Mouse (Mus musculus) thymus, postnatal 4 days (tissue): ENCODE data around the gene Fbxl21.

Experiments used
- DNase-seq: peaks from one replicate; pipeline ENCODE4 v3.0.0; 2021

Fbxl21 gene

GRCm38 (mm10) chr13:56522081-56522820, at the start of gene Fbxl21:
Gene Fbxl21, plus strand, starts transcription at chr13:56522472.
- DNase-seq, result peak; percentile 98

- DNase-seq, result no peak
These were observed 49.6 kb upstream of the Fbxl21 start for GRCm38 (mm10) chr13:56472661-56473060.

GRCm38 (mm10) chr13:56475363-56475762, 46.9 kb upstream of the Fbxl21 start:
- peak; percentile 57 for DNase-seq

- DNase-seq, result peak; percentile 62
These were observed 45.5 kb upstream of the Fbxl21 start for GRCm38 (mm10) chr13:56476790-56477189.

GRCm38 (mm10) chr13:56477271-56477670, 45.0 kb upstream of the Fbxl21 start:
- no peak for DNase-seq

- DNase-seq, result no peak
These were observed 44.2 kb upstream of the Fbxl21 start for GRCm38 (mm10) chr13:56478027-56478426.

GRCm38 (mm10) chr13:56482146-56482545, 40.1 kb upstream of the Fbxl21 start, which contains the start of gene Il9:
Gene Il9, minus strand, starts transcription at chr13:56482246.
- DNase-seq, result no peak

GRCm38 (mm10) chr13:56488012-56488411, 34.3 kb upstream of the Fbxl21 start:
- DNase-seq, result no peak

- no peak for DNase-seq
These were observed 27.8 kb upstream of the Fbxl21 start for GRCm38 (mm10) chr13:56494440-56494839.

GRCm38 (mm10) chr13:56500132-56500531, 22.1 kb upstream of the Fbxl21 start:
- no peak for DNase-seq

- DNase-seq, result no peak
These were observed 21.6 kb upstream of the Fbxl21 start for GRCm38 (mm10) chr13:56500636-56501035.

- DNase-seq, result no peak
These were observed 20.3 kb upstream of the Fbxl21 start for GRCm38 (mm10) chr13:56501866-56502420.

GRCm38 (mm10) chr13:56506871-56507496, 15.3 kb upstream of the Fbxl21 start:
- peak; percentile 39 for DNase-seq

GRCm38 (mm10) chr13:56509796-56510195, 12.5 kb upstream of the Fbxl21 start:
- DNase-seq, result no peak

GRCm38 (mm10) chr13:56513595-56513994, 8.7 kb upstream of the Fbxl21 start:
- DNase-seq, result no peak

- DNase-seq, result no peak
These were observed 6.0 kb upstream of the Fbxl21 start for GRCm38 (mm10) chr13:56516311-56516710.

- DNase-seq, result no peak
These were observed 5.5 kb upstream of the Fbxl21 start for GRCm38 (mm10) chr13:56516816-56517215.

- DNase-seq, result no peak
These were observed 522 bp downstream of the Fbxl21 start for GRCm38 (mm10) chr13:56522821-56523167.

GRCm38 (mm10) chr13:56526871-56527270, 4.6 kb downstream of the Fbxl21 start:
- no peak for DNase-seq

GRCm38 (mm10) chr13:56527846-56528245, 5.6 kb downstream of the Fbxl21 start:
- no peak for DNase-seq

- DNase-seq, result no peak
These were observed 6.0 kb downstream of the Fbxl21 start for GRCm38 (mm10) chr13:56528281-56528680.

GRCm38 (mm10) chr13:56529031-56529430, 6.8 kb downstream of the Fbxl21 start:
- DNase-seq, result no peak

GRCm38 (mm10) chr13:56529685-56530084, 7.4 kb downstream of the Fbxl21 start:
- no peak for DNase-seq

GRCm38 (mm10) chr13:56534931-56535330, 12.7 kb downstream of the Fbxl21 start:
- no peak for DNase-seq
